Comparison of ENCODE assay signal across 8 mouse cellular contexts in genomic region chr2:38111655-38112351, GRCm38 (mm10).
DNase-seq lines count a peak whose midpoint lies in the region; ATAC-seq and TF ChIP-seq lines count a peak whose summit lies in the region.

No protein-coding gene starts in this region.

- no peaks in the 10 kb centered on the region for H3K36me3 ChIP-seq in forebrain, embryonic 14.5 days (ENCODE audit: control insufficient read depth, insufficient read depth, low read length)
- H3K36me3 ChIP-seq in neural tube, embryonic 14.5 days (ENCODE audit: control insufficient read depth, insufficient read depth, low read length) = no peaks in the 10 kb centered on the region
- H3K36me3 ChIP-seq in intestine, embryonic 15.5 days = no peaks in the 10 kb centered on the region

- peak overlapping the region; percentile 15; the same call in 1 of the 2 replicates for H3K27ac ChIP-seq in left cerebral cortex, adult 2 months
- peak overlapping the region; percentile 76; the same call in 1 of the 2 replicates for H3K27ac ChIP-seq in forebrain, embryonic 14.5 days (ENCODE audit: low read depth, low read length)
- no peak overlapping the region for H3K27ac ChIP-seq in neural tube, embryonic 14.5 days (ENCODE audit: low read depth, low read length)
- no peak overlapping the region for H3K27ac ChIP-seq in intestine, embryonic 15.5 days

- intact Hi-C loops in left cerebral cortex, adult 2 months (cut with DNase I) = loop anchor here (5.0 kb wide), 1 partner anchor 150 kb away; no protein-coding TSS in a partner anchor

- ATAC-seq in forebrain, embryonic 14.5 days = peak; percentile 89
- ATAC-seq in neural tube, embryonic 14.5 days (ENCODE audit: low read depth) = peak; percentile 68; the same call in 1 of the 2 replicates
- no peak for ATAC-seq in intestine, embryonic 15.5 days

- WGBS in forebrain, embryonic 14.5 days = 20% methylated on average over 5 of the region's 5 CpGs
- WGBS in neural tube, embryonic 14.5 days = 69% methylated on average over 5 of the region's 5 CpGs
- 60% methylated on average over 5 of the region's 5 CpGs for WGBS in intestine, embryonic 15.5 days

- peaks cover 19% of the 10 kb centered on the region; the same call in 1 of the 2 replicates for H3K4me1 ChIP-seq in forebrain, embryonic 14.5 days (ENCODE audit: control insufficient read depth, insufficient read depth, low read length)
- H3K4me1 ChIP-seq in neural tube, embryonic 14.5 days (ENCODE audit: control insufficient read depth, insufficient read depth, low read length) = no peaks in the 10 kb centered on the region
- no peaks in the 10 kb centered on the region for H3K4me1 ChIP-seq in intestine, embryonic 15.5 days (replicated peaks)

- H3K27me3 ChIP-seq in forebrain, embryonic 14.5 days (replicated peaks; ENCODE audit: control insufficient read depth, insufficient read depth, low read length) = no peaks in the 10 kb centered on the region
- H3K27me3 ChIP-seq in neural tube, embryonic 14.5 days (ENCODE audit: control insufficient read depth, insufficient read depth, low read length) = no peaks in the 10 kb centered on the region
- H3K27me3 ChIP-seq in intestine, embryonic 15.5 days (replicated peaks) = no peaks in the 10 kb centered on the region

- H3K4me3 ChIP-seq in left cerebral cortex, adult 2 months = no peak overlapping the region
- H3K4me3 ChIP-seq in forebrain, embryonic 14.5 days (ENCODE audit: low read depth, low read length) = no peak overlapping the region
- no peak overlapping the region for H3K4me3 ChIP-seq in neural tube, embryonic 14.5 days (ENCODE audit: low read depth, low read length)
- no peak overlapping the region for H3K4me3 ChIP-seq in intestine, embryonic 15.5 days (replicated peaks)

- no peak; the same call in 1 of the 2 replicates for TF ChIP-seq CTCF in left cerebral cortex, adult 2 months (IDR thresholded peaks at IDR 0.05)

- H3K9ac ChIP-seq in forebrain, embryonic 14.5 days (ENCODE audit: low read length) = peak overlapping the region; percentile 2; the same call in 1 of the 2 replicates
- H3K9ac ChIP-seq in neural tube, embryonic 14.5 days (replicated peaks; ENCODE audit: low read depth, low read length) = no peak overlapping the region
- H3K9ac ChIP-seq in intestine, embryonic 15.5 days = no peak overlapping the region

- DNase-seq in left cerebral cortex, adult 2 months (ENCODE audit: extremely low spot score in 1 of 2, low spot score in 2 of 2) = peak in 1 of 2 experiments; percentile 28
- no peak for DNase-seq in left cerebral cortex, adult 11 months (ENCODE audit: low spot score)
- peak; percentile 86 for DNase-seq in forebrain, embryonic 14.5 days (ENCODE audit: low spot score)
- DNase-seq in kidney, postnatal 14 days = peak; percentile 44
- no peak for DNase-seq in gastrocnemius, postnatal 4 days (ENCODE audit: low spot score in 2 of 2)
- DNase-seq in urinary bladder, postnatal 10 days (ENCODE audit: low spot score) = no peak

- no peak overlapping the region for H3K4me2 ChIP-seq in forebrain, embryonic 14.5 days (ENCODE audit: low read length)
- no peak overlapping the region for H3K4me2 ChIP-seq in neural tube, embryonic 14.5 days (ENCODE audit: low read depth, low read length)
- H3K4me2 ChIP-seq in intestine, embryonic 15.5 days (replicated peaks) = no peak overlapping the region

- no peaks in the 10 kb centered on the region for H3K9me3 ChIP-seq in forebrain, embryonic 14.5 days (replicated peaks; ENCODE audit: control insufficient read depth, low read length)
- H3K9me3 ChIP-seq in neural tube, embryonic 14.5 days (ENCODE audit: control insufficient read depth, low read length) = no peaks in the 10 kb centered on the region
- no peaks in the 10 kb centered on the region for H3K9me3 ChIP-seq in intestine, embryonic 15.5 days

Comparison
In these comparisons a context has a peak if more than half of its experiments do, and no peak if none do; other contexts are left out.
1. DNase-seq: peak in forebrain, embryonic 14.5 days (single experiment) and kidney, postnatal 14 days (single experiment); none in left cerebral cortex, adult 11 months (single experiment), gastrocnemius, postnatal 4 days (0 of 2) and urinary bladder, postnatal 10 days (single experiment).
2. H3K27ac ChIP-seq: peak in left cerebral cortex, adult 2 months (single experiment) and forebrain, embryonic 14.5 days (single experiment); none in neural tube, embryonic 14.5 days (single experiment) and intestine, embryonic 15.5 days (single experiment).